Mouse (Mus musculus) kidney, embryonic 14.5 days (tissue): Measurements from ENCODE around the gene Mmel1. TPM values are rescaled to one million over a fixed set of nuclear protein-coding genes. Genes with fewer than 3 reads are reported as not detected.

Experiments used
- ATAC-seq: fragments of 200-750 bp; cut with Nextera tagmentation; 2 replicates; pipeline ENCODE4 v1.8.0; 2017; ENCODE audit warnings: moderate number of reproducible peaks, mild to moderate bottlenecking, moderate TSS enrichment, moderate library complexity; ENCODE audit not compliant: low FRiP score, low TSS enrichment
- H3K27ac ChIP-seq: fragments of 300-500 bp; sonication (generic); 2 replicates; pipeline ENCODE4 v1.5.1; 2014; ENCODE audit warnings: low read depth, mild to moderate bottlenecking, low read length, moderate library complexity, mixed read lengths
- H3K27me3 ChIP-seq: fragments of 300-500 bp; sonication (generic); 2 replicates; pipeline ENCODE4 v1.6.1; 2014; ENCODE audit warnings: mild to moderate bottlenecking, low read length; ENCODE audit not compliant: control insufficient read depth, insufficient read depth
- H3K36me3 ChIP-seq: fragments of 300-500 bp; sonication (generic); 2 replicates; pipeline ENCODE4 v1.6.1; 2014; ENCODE audit warnings: low read length, mixed read lengths; ENCODE audit not compliant: control insufficient read depth, insufficient read depth
- H3K4me1 ChIP-seq: fragments of 300-500 bp; sonication (generic); 2 replicates; pipeline ENCODE4 v1.6.1; 2014; ENCODE audit warnings: low read length, mixed read lengths; ENCODE audit not compliant: control insufficient read depth, insufficient read depth
- H3K4me2 ChIP-seq: fragments of 300-500 bp; sonication (generic); replicated peaks from 2 replicates; pipeline ENCODE4 v1.6.1; 2014; ENCODE audit warnings: low read depth, mild to moderate bottlenecking, low read length
- H3K4me3 ChIP-seq: fragments of 300-500 bp; sonication (generic); 2 replicates; pipeline ENCODE4 v1.5.1; 2014; ENCODE audit warnings: mild to moderate bottlenecking, low read length
- H3K9ac ChIP-seq: fragments of 300-500 bp; sonication (generic); 2 replicates; pipeline ENCODE4 v1.6.1; 2014; ENCODE audit warnings: low read depth, mild to moderate bottlenecking, low read length, moderate library complexity
- H3K9me3 ChIP-seq: fragments of 300-500 bp; sonication (generic); 2 replicates; pipeline ENCODE4 v1.6.1; 2016; ENCODE audit warnings: low read length; ENCODE audit not compliant: control insufficient read depth
- WGBS: fragments of 180-500 bp; shearing (Covaris S2); extraction: QIAGEN DNeasy Blood & Tissue Kit; methylation state at CpG from one replicate; pipeline ENCODE4 v1.1.7; 2014; 5-methylcytosine and 5-hydroxymethylcytosine counted together
- polyA plus RNA-seq: library from polyadenylated mRNA; unstranded; fragments of >200 nt; fragmentation: Nextera tagmentation; extraction: Ambion mirVana; gene quantifications from 2 replicates; pipeline ENCODE4 v1.2.1, GENCODE M21; 2014

The Mmel1 gene
- polyA plus RNA-seq, 1 experiment from 2014 or later: not detected

DNA sequence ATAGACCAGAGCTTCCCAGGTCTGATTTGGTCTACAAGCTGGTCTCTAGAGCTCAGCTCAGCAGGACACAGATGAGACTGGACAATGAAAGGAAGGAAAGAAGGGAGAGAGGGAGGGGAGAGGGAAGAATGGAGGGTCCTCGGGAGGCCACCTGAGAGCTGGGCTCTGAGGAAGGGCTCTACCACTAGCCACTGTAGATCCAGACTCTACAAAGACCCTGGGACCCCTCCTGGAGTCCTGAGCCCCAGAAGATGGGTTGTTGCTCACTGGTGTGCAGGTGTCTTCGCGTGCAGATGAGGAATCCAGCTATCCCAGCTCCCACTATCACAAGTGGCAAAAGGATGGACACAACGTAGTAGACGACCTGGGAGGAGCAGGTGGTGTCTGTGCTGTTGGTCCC is 53.5 kb downstream of the Mmel1 start:
- 80% methylated on average over 5 of the region's 5 CpGs for WGBS
- no peak overlapping the region for H3K4me2 ChIP-seq
- H3K4me1 ChIP-seq: peaks cover 5% of the 10 kb centered on the region; the same call in 1 of the 2 replicates
- no peak overlapping the region for H3K4me3 ChIP-seq
- no peaks in the 10 kb centered on the region for H3K9me3 ChIP-seq
- no peak overlapping the region; the same call in 1 of the 2 replicates for H3K27ac ChIP-seq
- no peaks in the 10 kb centered on the region for H3K36me3 ChIP-seq
- H3K9ac ChIP-seq: no peak overlapping the region
- no peaks in the 10 kb centered on the region for H3K27me3 ChIP-seq
- no peak for ATAC-seq

DNA sequence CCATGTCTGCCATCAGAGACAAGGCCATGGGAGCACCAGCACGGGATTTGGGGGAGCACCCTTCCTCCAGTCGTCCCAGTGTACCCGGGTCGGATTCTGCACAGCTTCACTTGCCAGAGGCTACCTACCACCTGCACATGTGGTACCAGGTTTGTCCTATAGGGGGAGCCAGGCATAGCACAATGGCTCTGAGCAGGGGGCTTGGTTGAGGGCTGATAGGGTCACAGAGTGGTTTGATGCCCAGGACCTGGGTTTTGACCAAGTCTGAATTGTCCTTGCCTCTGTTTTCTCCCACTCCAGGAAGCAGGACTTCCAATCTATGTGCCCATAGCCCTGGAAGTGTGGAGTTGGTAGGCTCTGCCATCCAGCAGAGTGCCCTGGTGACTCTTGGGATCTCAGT is 56.0 kb downstream of the Mmel1 start:
- Histone ChIP-seq H3K4me3 (no peak overlapping the region), H3K27me3 (no peaks in the 10 kb centered on the region), H3K4me2 (no peak overlapping the region), H3K9me3 (no peaks in the 10 kb centered on the region), H3K27ac (no peak overlapping the region), H3K36me3 (no peaks in the 10 kb centered on the region), H3K4me1 (peaks cover 9% of the 10 kb centered on the region; the same call in 1 of the 2 replicates), H3K9ac (no peak overlapping the region)
- no peak for ATAC-seq
- 50% methylated on average over 4 of the region's 4 CpGs for WGBS

DNA sequence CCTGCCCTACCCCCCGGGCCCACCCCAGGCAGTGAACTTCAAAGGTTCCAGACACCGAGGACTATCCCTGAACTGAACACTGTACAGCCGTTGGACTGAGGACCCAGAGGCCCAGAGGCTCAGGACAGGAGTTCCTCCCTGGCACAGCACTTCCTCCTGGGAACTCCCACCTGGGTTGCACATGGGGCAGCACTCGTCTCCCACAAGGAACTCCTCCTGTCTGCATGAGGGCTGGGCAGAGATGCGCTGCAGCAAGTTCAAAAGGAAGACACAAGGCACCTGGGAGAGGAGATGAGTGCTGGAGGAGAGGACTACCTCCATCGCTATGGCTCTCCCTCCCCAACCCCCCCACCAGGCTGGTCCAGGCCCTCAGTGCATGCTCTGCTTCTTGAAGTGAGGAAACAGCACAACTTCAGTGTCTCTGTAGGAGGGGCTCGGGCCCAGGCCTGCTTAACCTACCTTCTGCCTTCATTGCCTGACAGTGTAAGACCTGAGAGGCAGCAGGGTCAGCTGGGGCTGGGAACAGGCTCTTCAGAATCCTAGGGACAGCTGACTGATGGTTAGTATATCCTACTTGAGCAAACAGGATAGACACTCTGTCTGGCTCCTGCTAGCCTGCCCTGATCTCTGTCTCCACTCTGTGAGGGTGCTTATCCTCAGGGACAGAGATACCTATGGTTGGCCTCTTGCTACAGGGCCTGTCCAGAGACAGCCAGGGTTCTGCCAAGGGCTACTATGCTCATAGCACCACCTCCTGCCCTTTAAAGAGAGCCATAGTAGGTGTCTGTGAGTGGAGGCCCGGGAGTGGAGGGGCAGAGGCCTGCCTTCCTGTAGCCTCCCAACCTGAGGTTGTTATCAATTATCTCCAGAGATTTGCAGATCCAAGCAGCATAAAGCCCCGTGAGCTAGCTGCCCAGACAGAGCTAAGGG is 57.8 kb downstream of the Mmel1 start:
- H3K4me1 ChIP-seq: peaks cover 9% of the 10 kb centered on the region; the same call in 1 of the 2 replicates
- H3K4me2 ChIP-seq: peak overlapping the region; percentile 5; the same call in 1 of the 2 replicates
- no peak overlapping the region for H3K9ac ChIP-seq
- no peaks in the 10 kb centered on the region for H3K27me3 ChIP-seq
- no peaks in the 10 kb centered on the region for H3K36me3 ChIP-seq
- 42% methylated on average over 9 of the region's 9 CpGs for WGBS
- H3K27ac ChIP-seq: no peak overlapping the region; the same call in 1 of the 2 replicates
- H3K9me3 ChIP-seq: no peaks in the 10 kb centered on the region
- no peak for ATAC-seq
- peak overlapping the region; percentile 4; the same call in 1 of the 2 replicates for H3K4me3 ChIP-seq

DNA sequence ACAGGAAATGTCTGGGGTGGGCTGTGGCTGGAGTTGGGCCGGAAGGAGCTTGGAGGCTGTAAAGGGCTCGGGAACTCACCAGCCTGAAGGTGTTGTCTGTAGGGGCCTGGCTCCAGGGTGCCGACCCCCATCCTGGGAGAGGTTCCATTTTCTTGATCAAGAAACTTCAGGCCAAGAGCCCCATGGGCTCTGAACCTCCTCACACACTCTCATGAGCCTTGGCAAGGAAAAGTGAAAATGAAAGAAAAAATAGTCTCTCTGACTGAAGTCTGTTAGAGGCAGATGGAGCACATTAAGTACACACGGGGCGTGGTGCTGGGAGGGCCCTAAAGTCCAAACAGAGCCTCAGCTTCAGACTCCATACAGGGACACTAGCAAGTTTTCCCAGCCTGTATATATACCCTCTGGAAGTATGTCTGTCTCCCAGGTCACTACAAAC is 58.5 kb downstream of the Mmel1 start:
- WGBS: 36% methylated on average over 5 of the region's 5 CpGs
- ATAC-seq: peak; percentile 43; the same call in 1 of the 2 replicates

DNA sequence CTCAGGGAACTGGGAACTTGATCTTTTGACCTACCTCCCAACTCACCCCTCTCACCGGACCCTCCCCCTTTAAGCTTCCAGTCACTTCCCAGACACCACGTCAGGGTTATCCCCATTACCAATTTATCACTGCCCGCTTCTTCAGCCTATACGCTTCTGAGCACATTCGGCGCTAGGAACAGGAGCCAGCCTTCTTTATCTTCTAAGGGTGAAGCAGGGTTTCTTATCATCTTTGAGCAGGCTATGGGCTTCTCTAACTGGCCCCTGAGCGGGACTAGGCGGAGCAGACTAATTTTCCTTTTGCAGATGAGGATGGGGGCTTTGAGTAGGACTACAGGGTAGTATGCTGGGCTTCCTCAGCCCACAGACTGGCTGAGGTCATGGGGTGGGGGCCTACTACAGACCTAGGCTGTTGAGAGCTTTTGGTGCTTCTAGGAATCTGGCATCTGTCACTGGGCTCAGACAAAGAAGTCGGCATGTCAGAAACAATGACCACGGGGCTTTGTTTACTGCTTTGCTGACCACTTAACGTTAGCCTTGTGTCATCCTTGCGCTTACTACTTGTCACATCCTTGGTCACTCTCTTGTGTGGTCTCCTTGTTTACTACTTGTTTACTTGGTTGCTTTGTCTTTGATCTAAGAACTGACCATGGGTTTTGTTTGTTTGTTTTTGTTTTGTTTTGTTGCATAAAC is 59.2 kb downstream of the Mmel1 start, which contains the start of gene Tnfrsf14:
TSS of gene Tnfrsf14 (minus strand) at position 169 of the 693 bp plus-strand sequence.
- no peak within 1 kb of the TSS; the same call in 1 of the 2 replicates for H3K27ac ChIP-seq
- H3K27me3 ChIP-seq: no peaks in the 10 kb centered on the region
- peaks cover 9% of the 10 kb centered on the region; the same call in 1 of the 2 replicates for H3K4me1 ChIP-seq
- H3K9ac ChIP-seq: no peak within 1 kb of the TSS
- WGBS: 40% methylated on average over 12 of the region's 12 CpGs
- peak within 1 kb of the TSS; percentile 5; the same call in 1 of the 2 replicates for H3K4me2 ChIP-seq
- peak within 1 kb of the TSS; percentile 4; the same call in 1 of the 2 replicates for H3K4me3 ChIP-seq
- no peaks in the 10 kb centered on the region for H3K36me3 ChIP-seq
- H3K9me3 ChIP-seq: no peaks in the 10 kb centered on the region
- peak; percentile 21; the same call in 1 of the 2 replicates for ATAC-seq

More for the DNA sequence above, 58.5 kb downstream of the Mmel1 start:
- no peaks in the 10 kb centered on the region for H3K27me3 ChIP-seq
- H3K9me3 ChIP-seq: no peaks in the 10 kb centered on the region
- H3K4me1 ChIP-seq: peaks cover 9% of the 10 kb centered on the region; the same call in 1 of the 2 replicates
- H3K27ac ChIP-seq: no peak overlapping the region; the same call in 1 of the 2 replicates
- H3K36me3 ChIP-seq: no peaks in the 10 kb centered on the region
- no peak overlapping the region for H3K9ac ChIP-seq
- H3K4me3 ChIP-seq: peak overlapping the region; percentile 4; the same call in 1 of the 2 replicates
- peak overlapping the region; percentile 5; the same call in 1 of the 2 replicates for H3K4me2 ChIP-seq

DNA sequence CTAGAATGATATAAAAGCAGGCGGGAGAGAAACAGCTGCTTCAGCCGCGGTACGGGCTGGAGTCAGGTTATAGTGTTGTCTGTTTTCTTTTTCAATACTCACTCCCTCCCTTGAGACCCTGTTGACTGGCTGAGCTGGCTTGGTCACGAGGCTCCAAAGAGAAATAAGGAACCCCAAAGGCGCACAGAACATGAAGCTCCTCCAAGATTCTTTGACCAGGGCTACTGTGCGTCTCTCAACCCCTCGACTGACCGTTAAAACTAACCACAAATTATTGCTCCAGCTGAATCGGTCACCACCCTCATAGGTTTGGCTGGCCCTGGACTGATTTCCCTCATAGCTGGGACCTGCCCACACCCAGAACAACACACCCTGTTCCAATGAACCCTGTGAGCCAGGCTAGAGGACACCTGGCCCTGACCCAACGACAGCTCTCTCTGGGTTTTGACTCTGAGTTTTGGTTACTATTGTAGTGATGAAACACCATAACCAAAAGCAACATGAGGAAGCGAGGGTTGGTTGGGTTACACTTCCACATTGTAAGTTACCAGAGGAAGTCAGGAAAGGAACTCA is 59.8 kb downstream of the Mmel1 start:
- H3K27me3 ChIP-seq: no peaks in the 10 kb centered on the region
- no peak overlapping the region for H3K9ac ChIP-seq
- no peaks in the 10 kb centered on the region for H3K9me3 ChIP-seq
- WGBS: 60% methylated on average over 12 of the region's 12 CpGs
- ATAC-seq: no peak
- H3K4me2 ChIP-seq: no peak overlapping the region
- H3K27ac ChIP-seq: no peak overlapping the region
- no peak overlapping the region for H3K4me3 ChIP-seq
- peaks cover 9% of the 10 kb centered on the region; the same call in 1 of the 2 replicates for H3K4me1 ChIP-seq
- no peaks in the 10 kb centered on the region for H3K36me3 ChIP-seq

DNA sequence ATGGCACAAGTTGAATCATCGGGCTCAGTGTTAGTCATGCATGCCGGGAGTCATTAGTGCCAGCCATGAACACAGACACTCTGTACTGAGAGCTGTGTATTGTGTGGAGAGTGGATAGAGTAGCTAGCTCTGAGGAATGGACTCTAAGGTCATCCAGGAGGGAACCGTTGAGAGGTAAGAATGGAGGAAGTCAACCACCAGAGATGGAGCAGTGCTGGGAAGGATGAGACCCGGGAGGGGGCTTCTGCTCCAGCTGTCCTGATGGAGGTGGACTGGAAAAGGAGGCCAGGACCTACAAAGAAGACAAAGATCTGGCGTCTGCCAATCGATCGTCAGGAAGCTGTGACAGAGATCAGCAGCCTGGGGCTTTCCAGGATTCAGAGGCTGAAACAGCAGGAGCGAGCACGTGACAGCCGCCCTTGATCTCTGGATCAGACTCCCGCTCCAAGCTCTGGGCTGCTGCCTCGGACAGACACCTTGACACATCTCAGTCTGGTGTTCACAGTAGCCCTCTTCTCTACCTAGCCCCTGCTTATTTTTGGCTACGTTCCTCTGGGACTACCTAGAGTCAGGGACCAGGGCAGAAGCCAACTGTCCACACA is 64.0 kb downstream of the Mmel1 start:
- Histone ChIP-seq H3K36me3 (no peaks in the 10 kb centered on the region), H3K9me3 (no peaks in the 10 kb centered on the region), H3K27me3 (no peaks in the 10 kb centered on the region), H3K4me1 (peaks cover 3% of the 10 kb centered on the region; the same call in 1 of the 2 replicates), H3K4me2 (no peak overlapping the region), H3K4me3 (no peak overlapping the region), H3K27ac (no peak overlapping the region), H3K9ac (no peak overlapping the region)
- 57% methylated on average over 13 of the region's 13 CpGs for WGBS
- peak; percentile 12; the same call in 1 of the 2 replicates for ATAC-seq

DNA sequence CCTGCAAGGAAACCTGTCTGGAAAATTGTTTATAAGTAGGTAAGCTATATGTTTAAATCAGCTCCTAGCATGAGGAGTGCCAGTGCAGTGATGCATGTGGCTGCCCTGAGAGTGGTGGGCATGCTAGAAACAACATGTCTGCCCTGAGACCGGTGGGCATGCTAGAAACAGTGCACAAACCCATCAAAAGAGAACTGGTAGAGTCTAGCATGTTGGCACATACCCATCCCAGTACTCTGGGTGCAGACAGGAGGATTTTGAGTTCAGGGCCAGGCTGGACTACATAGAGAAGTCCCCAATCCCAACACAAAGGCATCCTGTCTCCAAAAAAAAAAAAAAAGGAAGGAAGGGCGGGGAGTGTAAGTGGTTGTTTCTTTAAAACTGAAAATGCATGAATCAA is 65.4 kb downstream of the Mmel1 start:
- Histone ChIP-seq H3K9ac (no peak overlapping the region), H3K27ac (no peak overlapping the region), H3K4me2 (no peak overlapping the region), H3K4me3 (no peak overlapping the region), H3K27me3 (no peaks in the 10 kb centered on the region), H3K36me3 (no peaks in the 10 kb centered on the region), H3K9me3 (no peaks in the 10 kb centered on the region), H3K4me1 (no peaks in the 10 kb centered on the region)
- no peak for ATAC-seq
- 86% methylated on average over 2 of the region's 2 CpGs for WGBS
